15 mouse cellular contexts compared by ENCODE assay signal in genomic region chr1:154061851-154062250, GRCm38 (mm10).
"Had no signal": no experiment of that assay in that cellular context is flagged by ENCODE, and none has a peak within 500 bp of the region (broad histone marks: within the 10 kb centered on the region; RNA-seq: fewer than 3 reads in every experiment).

No protein-coding gene starts in this region.

- H3K9me3 ChIP-seq: kidney, embryonic 15.5 days; limb, embryonic 10.5 days; liver, embryonic 15.5 days; lung, embryonic 15.5 days; neural tube, embryonic 13.5 days; stomach, embryonic 15.5 days had no signal

- H3K9ac ChIP-seq: kidney, embryonic 15.5 days; liver, embryonic 15.5 days; lung, embryonic 15.5 days; midbrain, embryonic 12.5 days; neural tube, embryonic 13.5 days; stomach, embryonic 15.5 days had no signal

- H3K36me3 ChIP-seq: kidney, embryonic 15.5 days; limb, embryonic 10.5 days; liver, embryonic 15.5 days; lung, embryonic 15.5 days; midbrain, embryonic 12.5 days; neural tube, embryonic 13.5 days; stomach, embryonic 15.5 days had no signal

- H3K4me3 ChIP-seq: kidney, embryonic 15.5 days; left cerebral cortex, adult 2 months; limb, embryonic 10.5 days; liver, embryonic 15.5 days; lung, embryonic 15.5 days; midbrain, embryonic 12.5 days; neural tube, embryonic 13.5 days; stomach, embryonic 15.5 days had no signal

- H3K4me1 ChIP-seq: kidney, embryonic 15.5 days; limb, embryonic 10.5 days; liver, embryonic 15.5 days; lung, embryonic 15.5 days; midbrain, embryonic 12.5 days; neural tube, embryonic 13.5 days; stomach, embryonic 15.5 days had no signal

- ATAC-seq: midbrain, embryonic 16.5 days had no signal

- H3K27me3 ChIP-seq: kidney, embryonic 15.5 days; liver, embryonic 15.5 days; lung, embryonic 15.5 days; midbrain, embryonic 12.5 days; neural tube, embryonic 13.5 days; stomach, embryonic 15.5 days had no signal

- H3K4me2 ChIP-seq: kidney, embryonic 15.5 days; liver, embryonic 11.5 days; liver, embryonic 15.5 days; lung, embryonic 15.5 days; midbrain, embryonic 12.5 days; neural tube, embryonic 13.5 days; stomach, embryonic 15.5 days had no signal

- H3K27ac ChIP-seq: kidney, embryonic 15.5 days; left cerebral cortex, adult 2 months; limb, embryonic 10.5 days; liver, embryonic 15.5 days; lung, embryonic 15.5 days; macrophage; midbrain, embryonic 12.5 days; neural tube, embryonic 13.5 days; stomach, embryonic 15.5 days had no signal

- DNase-seq: kidney, postnatal 14 days; lung, postnatal 14 days; right cerebral cortex, postnatal 14 days; thymus, postnatal 4 days had no signal
